Mouse (Mus musculus) midbrain, embryonic 15.5 days (tissue): ENCODE data around the gene Myd88. TPM values are rescaled to one million over a fixed set of nuclear protein-coding genes. Genes with fewer than 3 reads are reported as not detected.
A peak's percentile ranks its signal among the peaks of the same experiment; 100 is the strongest.
"Not testable (repeated sequence)": the region's sequence is repeated elsewhere in the genome, so short reads cannot be mapped to it uniquely, and the experiment has no call there.

Source experiments
- ATAC-seq: fragments of 200-750 bp; cut with Nextera tagmentation; replicated peaks from 2 replicates; pipeline ENCODE4 v1.8.0; 2017; ENCODE audit warnings: moderate TSS enrichment
- H3K27ac ChIP-seq: fragments of 300-500 bp; sonication (generic); 2 replicates; pipeline ENCODE4 v1.5.1; 2015; ENCODE audit warnings: mild to moderate bottlenecking, inconsistent platforms
- H3K27me3 ChIP-seq: fragments of 300-500 bp; sonication (generic); replicated peaks from 2 replicates; pipeline ENCODE4 v1.6.1; 2015; ENCODE audit warnings: inconsistent platforms
- H3K36me3 ChIP-seq: fragments of 300-500 bp; sonication (generic); replicated peaks from 2 replicates; pipeline ENCODE4 v1.6.1; 2015; ENCODE audit warnings: inconsistent platforms
- H3K4me1 ChIP-seq: fragments of 300-500 bp; sonication (generic); 2 replicates; pipeline ENCODE4 v1.6.1; 2015; ENCODE audit warnings: inconsistent platforms
- H3K4me2 ChIP-seq: fragments of 300-500 bp; sonication (generic); 2 replicates; pipeline ENCODE4 v1.6.1; 2015; ENCODE audit warnings: inconsistent platforms, mild to moderate bottlenecking, moderate library complexity
- H3K4me3 ChIP-seq: fragments of 300-500 bp; sonication (generic); 2 replicates; pipeline ENCODE4 v1.5.1; 2015; ENCODE audit warnings: mild to moderate bottlenecking, inconsistent platforms
- H3K9ac ChIP-seq: fragments of 300-500 bp; sonication (generic); 2 replicates; pipeline ENCODE4 v1.6.1; 2015; ENCODE audit warnings: mild to moderate bottlenecking, inconsistent platforms
- H3K9me3 ChIP-seq: fragments of 300-500 bp; sonication (generic); 2 replicates; pipeline ENCODE4 v1.6.1; 2016; ENCODE audit warnings: inconsistent platforms
- WGBS: fragments of 180-500 bp; shearing (Covaris S2); methylation state at CpG from one replicate; pipeline ENCODE4 v1.1.7; 2015; ENCODE audit warnings: mixed read lengths; 5-methylcytosine and 5-hydroxymethylcytosine counted together
- polyA plus RNA-seq: library from polyadenylated mRNA; unstranded; fragments of >200 nt; fragmentation: Nextera tagmentation; extraction: Ambion mirVana; gene quantifications from 2 replicates; pipeline ENCODE4 v1.2.1, GENCODE M21; 2015

Gene Myd88
- 6.5 and 7.2 TPM in 2 replicates for polyA plus RNA-seq

- WGBS = under 1% methylated on average over 68 of the region's 68 CpGs
- peak; percentile 98 for ATAC-seq
- Histone ChIP-seq H3K4me3 (peak within 1 kb of the TSS; percentile 94), H3K9ac (peak within 1 kb of the TSS; percentile 92), H3K27ac (peak within 1 kb of the TSS; percentile 89), H3K36me3 (peaks cover 17% of the 10 kb centered on the region; the same call in 1 of the 2 replicates), H3K4me2 (peak within 1 kb of the TSS; percentile 86), H3K9me3 (no peaks in the 10 kb centered on the region), H3K27me3 (peaks cover 9% of the 10 kb centered on the region), H3K4me1 (peaks cover 32% of the 10 kb centered on the region)
Observed at GRCm38 (mm10) chr9:119340909-119341816, at the start of gene Myd88. Gene Myd88 (minus strand): TSS chr9:119341411.

GRCm38 (mm10) chr9:119390214-119390613 is 49.0 kb upstream of the Myd88 start:
- H3K27me3 ChIP-seq = no peaks in the 10 kb centered on the region
- H3K36me3 ChIP-seq = no peaks in the 10 kb centered on the region
- no peak overlapping the region for H3K9ac ChIP-seq
- WGBS = 96% methylated on average over 2 of the region's 2 CpGs
- no peak for ATAC-seq
- H3K4me2 ChIP-seq = no peak overlapping the region
- no peak overlapping the region for H3K27ac ChIP-seq
- no peaks in the 10 kb centered on the region for H3K9me3 ChIP-seq
- no peak overlapping the region for H3K4me3 ChIP-seq
- H3K4me1 ChIP-seq = no peaks in the 10 kb centered on the region

GRCm38 (mm10) chr9:119388956-119389355 is 47.7 kb upstream of the Myd88 start:
- no peak overlapping the region for H3K27ac ChIP-seq
- no peaks in the 10 kb centered on the region for H3K36me3 ChIP-seq
- no peak overlapping the region for H3K9ac ChIP-seq
- no peaks in the 10 kb centered on the region for H3K27me3 ChIP-seq
- no peak overlapping the region for H3K4me3 ChIP-seq
- ATAC-seq = no peak
- H3K9me3 ChIP-seq = no peaks in the 10 kb centered on the region
- H3K4me2 ChIP-seq = no peak overlapping the region
- WGBS = 67% methylated on average over 5 of the region's 5 CpGs
- no peaks in the 10 kb centered on the region for H3K4me1 ChIP-seq

GRCm38 (mm10) chr9:119382603-119383002 is 41.4 kb upstream of the Myd88 start:
- Histone ChIP-seq H3K9ac (no peak overlapping the region), H3K4me1 (no peaks in the 10 kb centered on the region), H3K9me3 (no peaks in the 10 kb centered on the region), H3K27ac (no peak overlapping the region), H3K4me3 (no peak overlapping the region), H3K36me3 (no peaks in the 10 kb centered on the region), H3K27me3 (no peaks in the 10 kb centered on the region), H3K4me2 (no peak overlapping the region)
- 61% methylated on average over 6 of the region's 6 CpGs for WGBS
- ATAC-seq = no peak

- H3K27me3 ChIP-seq = no peaks in the 10 kb centered on the region
- H3K9ac ChIP-seq = no peak overlapping the region
- no peak overlapping the region for H3K4me3 ChIP-seq
- no peaks in the 10 kb centered on the region for H3K36me3 ChIP-seq
- no peaks in the 10 kb centered on the region for H3K9me3 ChIP-seq
- 92% methylated on average over 4 of the region's 4 CpGs for WGBS
- no peak overlapping the region for H3K27ac ChIP-seq
- no peak for ATAC-seq
- H3K4me2 ChIP-seq = no peak overlapping the region
- H3K4me1 ChIP-seq = no peaks in the 10 kb centered on the region
Observed at GRCm38 (mm10) chr9:119378231-119378630, 37.0 kb upstream of the Myd88 start.

GRCm38 (mm10) chr9:119375556-119375955 is 34.3 kb upstream of the Myd88 start:
- Histone ChIP-seq H3K9ac (no peak overlapping the region), H3K4me2 (no peak overlapping the region), H3K9me3 (no peaks in the 10 kb centered on the region), H3K4me3 (no peak overlapping the region), H3K27ac (no peak overlapping the region), H3K36me3 (no peaks in the 10 kb centered on the region), H3K4me1 (no peaks in the 10 kb centered on the region), H3K27me3 (no peaks in the 10 kb centered on the region)
- no peak for ATAC-seq
- WGBS = 77% methylated on average over 6 of the region's 6 CpGs

- ATAC-seq = no peak
- WGBS = 74% methylated on average over 3 of the region's 3 CpGs
Observed at GRCm38 (mm10) chr9:119375008-119375407, 33.8 kb upstream of the Myd88 start.

GRCm38 (mm10) chr9:119371251-119371650 is 30.0 kb upstream of the Myd88 start:
- Histone ChIP-seq H3K27ac (no peak overlapping the region), H3K36me3 (no peaks in the 10 kb centered on the region), H3K9me3 (no peaks in the 10 kb centered on the region), H3K4me2 (no peak overlapping the region), H3K4me3 (no peak overlapping the region), H3K4me1 (no peaks in the 10 kb centered on the region), H3K27me3 (no peaks in the 10 kb centered on the region), H3K9ac (no peak overlapping the region)
- ATAC-seq = no peak
- 84% methylated on average over 4 of the region's 4 CpGs for WGBS

More at GRCm38 (mm10) chr9:119375008-119375407, 33.8 kb upstream of the Myd88 start:
- Histone ChIP-seq H3K27ac (no peak overlapping the region), H3K36me3 (no peaks in the 10 kb centered on the region), H3K4me2 (no peak overlapping the region), H3K4me3 (no peak overlapping the region), H3K27me3 (no peaks in the 10 kb centered on the region), H3K4me1 (no peaks in the 10 kb centered on the region), H3K9me3 (no peaks in the 10 kb centered on the region), H3K9ac (no peak overlapping the region)

- not testable (repeated sequence) for ATAC-seq, H3K36me3 ChIP-seq, H3K4me3 ChIP-seq, H3K27ac ChIP-seq, H3K27me3 ChIP-seq, H3K4me2 ChIP-seq, H3K4me1 ChIP-seq, H3K9ac ChIP-seq, H3K9me3 ChIP-seq
- WGBS = 94% methylated on average over 4 of the region's 4 CpGs
Observed at GRCm38 (mm10) chr9:119370770-119371169, 29.6 kb upstream of the Myd88 start.

GRCm38 (mm10) chr9:119368367-119368766 is 27.2 kb upstream of the Myd88 start:
- Histone ChIP-seq H3K4me3 (no peak overlapping the region), H3K9ac (no peak overlapping the region), H3K36me3 (no peaks in the 10 kb centered on the region), H3K27me3 (no peaks in the 10 kb centered on the region), H3K9me3 (no peaks in the 10 kb centered on the region), H3K4me1 (no peaks in the 10 kb centered on the region), H3K4me2 (no peak overlapping the region), H3K27ac (no peak overlapping the region)
- 95% methylated on average over 3 of the region's 3 CpGs for WGBS
- ATAC-seq = no peak

- no peaks in the 10 kb centered on the region for H3K27me3 ChIP-seq
- 78% methylated on average over 7 of the region's 7 CpGs for WGBS
- H3K27ac ChIP-seq = no peak within 1 kb of the TSS
- H3K9ac ChIP-seq = no peak within 1 kb of the TSS
- H3K4me2 ChIP-seq = no peak within 1 kb of the TSS
- H3K36me3 ChIP-seq = no peaks in the 10 kb centered on the region
- no peak for ATAC-seq
- no peaks in the 10 kb centered on the region for H3K4me1 ChIP-seq
- H3K9me3 ChIP-seq = no peaks in the 10 kb centered on the region
- no peak within 1 kb of the TSS for H3K4me3 ChIP-seq
Observed at GRCm38 (mm10) chr9:119365284-119365683, 24.1 kb upstream of the Myd88 start, which contains the start of gene Slc22a14. Gene Slc22a14 (minus strand): TSS chr9:119365553.

- 88% methylated on average over 12 of the region's 12 CpGs for WGBS
- Histone ChIP-seq H3K9me3 (no peaks in the 10 kb centered on the region), H3K27me3 (no peaks in the 10 kb centered on the region), H3K4me2 (no peak overlapping the region), H3K9ac (no peak overlapping the region), H3K27ac (no peak overlapping the region), H3K4me1 (no peaks in the 10 kb centered on the region), H3K4me3 (no peak overlapping the region), H3K36me3 (no peaks in the 10 kb centered on the region)
- no peak for ATAC-seq
Observed at GRCm38 (mm10) chr9:119363229-119363628, 22.0 kb upstream of the Myd88 start.

- Histone ChIP-seq H3K36me3 (no peaks in the 10 kb centered on the region), H3K4me3 (no peak overlapping the region), H3K9me3 (no peaks in the 10 kb centered on the region), H3K27me3 (no peaks in the 10 kb centered on the region), H3K9ac (no peak overlapping the region), H3K4me2 (no peak overlapping the region), H3K27ac (no peak overlapping the region), H3K4me1 (peaks cover 7% of the 10 kb centered on the region; the same call in 1 of the 2 replicates)
- 94% methylated on average over 5 of the region's 5 CpGs for WGBS
- ATAC-seq = no peak
Observed at GRCm38 (mm10) chr9:119361416-119361815, 20.2 kb upstream of the Myd88 start.
